In the genomic region with DNA sequence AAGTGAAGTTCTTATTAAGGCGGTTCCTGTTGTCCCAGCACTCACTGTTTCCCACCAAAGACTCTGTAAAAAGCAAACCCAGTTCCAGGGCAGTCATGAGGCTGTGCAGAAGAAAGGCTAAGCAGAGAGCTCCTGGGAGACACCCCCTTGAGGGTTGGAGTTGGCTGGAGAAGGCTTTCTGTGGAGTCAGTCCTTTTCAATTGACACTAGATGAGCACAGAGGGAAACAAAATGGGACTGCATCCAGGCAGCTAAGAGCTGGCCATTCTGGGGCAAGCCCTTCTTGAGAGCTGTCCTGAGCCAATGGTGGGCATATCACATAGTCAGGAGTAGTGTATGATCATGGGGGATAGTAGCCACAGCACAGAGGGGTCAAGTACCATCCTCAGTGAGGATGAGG, we compare ENCODE assay signal across 20 mouse cellular contexts. TPM values are rescaled to one million over a fixed set of nuclear protein-coding genes. Genes with fewer than 3 reads are reported as not detected.
DNase-seq lines count a peak whose midpoint lies in the region; ATAC-seq and TF ChIP-seq lines count a peak whose summit lies in the region.
"Had no signal": no experiment of that assay in that cellular context is flagged by ENCODE, and none has a peak within 500 bp of the region (broad histone marks: within the 10 kb centered on the region; RNA-seq: fewer than 3 reads in every experiment).

No protein-coding gene starts in this region.

- H3K4me1 ChIP-seq in heart, adult 2 months (ENCODE audit: control insufficient read depth, insufficient read depth, low read length): peaks cover 5% of the 10 kb centered on the region
- no peaks in the 10 kb centered on the region for H3K4me1 ChIP-seq in heart, embryonic 12.5 days (replicated peaks)
- peaks cover 12% of the 10 kb centered on the region for H3K4me1 ChIP-seq in limb, embryonic 13.5 days
- peaks cover 16% of the 10 kb centered on the region for H3K4me1 ChIP-seq in limb, embryonic 10.5 days
- no peaks in the 10 kb centered on the region for H3K4me1 ChIP-seq in intestine, postnatal 0 days (replicated peaks; ENCODE audit: control insufficient read depth, insufficient read depth, low read length)

- WGBS in heart, adult 2 months: 79% methylated on average over 1 of the region's 1 CpGs
- WGBS in heart, embryonic 12.5 days: 87% methylated on average over 1 of the region's 1 CpGs
- WGBS in limb, embryonic 13.5 days: 95% methylated on average over 1 of the region's 1 CpGs
- 82% methylated on average over 1 of the region's 1 CpGs for WGBS in limb, embryonic 10.5 days
- WGBS in intestine, postnatal 0 days: 92% methylated on average over 1 of the region's 1 CpGs

- no peaks in the 10 kb centered on the region for H3K79me2 ChIP-seq in heart, adult 2 months (replicated peaks; ENCODE audit: control insufficient read depth, insufficient read depth, low read length)
- no peaks in the 10 kb centered on the region for H3K79me2 ChIP-seq in myocyte (ENCODE audit: control insufficient read depth, insufficient read depth)

- no peak for ATAC-seq in heart, embryonic 12.5 days (ENCODE audit: insufficient number of reproducible peaks, low FRiP score)
- 0 out of 2 replicates have a peak, but pooled peaks have one; percentile 28 for ATAC-seq in limb, embryonic 13.5 days (ENCODE audit: low FRiP score, low read depth)
- ATAC-seq in intestine, postnatal 0 days: no peak
- ATAC-seq: CD4-positive, CD25-positive, alpha-beta regulatory T cell, adult 4 months; forebrain, postnatal 0 days; liver, postnatal 0 days had no signal

- TF ChIP-seq CTCF in heart, adult 2 months (IDR thresholded peaks at IDR 0.05): no peak
- TF ChIP-seq CTCF in intestine, postnatal 0 days (IDR thresholded peaks at IDR 0.05; ENCODE audit: low read depth): no peak

- no peaks in the 10 kb centered on the region for H3K9me3 ChIP-seq in heart, embryonic 12.5 days (replicated peaks)
- H3K9me3 ChIP-seq in limb, embryonic 13.5 days: no peaks in the 10 kb centered on the region
- H3K9me3 ChIP-seq in limb, embryonic 10.5 days (replicated peaks): no peaks in the 10 kb centered on the region
- H3K9me3 ChIP-seq in intestine, postnatal 0 days (ENCODE audit: control insufficient read depth): no peaks in the 10 kb centered on the region
- H3K9me3 ChIP-seq: embryonic facial prominence, embryonic 10.5 days; kidney, embryonic 15.5 days; limb, embryonic 15.5 days; stomach, embryonic 15.5 days had no signal

- H3ac ChIP-seq in myocyte (ENCODE audit: control insufficient read depth, insufficient read length): no peak overlapping the region

- intact Hi-C loops in heart, adult 2 months (cut with DNase I): no loop called here

- H3K36me3 ChIP-seq in heart, adult 2 months (ENCODE audit: control insufficient read depth, insufficient read depth, low read length): peaks cover 2% of the 10 kb centered on the region; the same call in 1 of the 2 replicates
- H3K36me3 ChIP-seq in heart, embryonic 12.5 days: peaks cover 56% of the 10 kb centered on the region
- peaks cover 10% of the 10 kb centered on the region for H3K36me3 ChIP-seq in limb, embryonic 13.5 days
- 0 out of 2 replicates have a peak, but pooled peaks cover 4% of the 10 kb centered on the region for H3K36me3 ChIP-seq in limb, embryonic 10.5 days
- peaks cover 4% of the 10 kb centered on the region for H3K36me3 ChIP-seq in myocyte (ENCODE audit: control insufficient read depth, insufficient read depth)
- peaks cover 46% of the 10 kb centered on the region for H3K36me3 ChIP-seq in intestine, postnatal 0 days (ENCODE audit: control insufficient read depth, insufficient read depth)
- H3K36me3 ChIP-seq: stomach, embryonic 15.5 days had no signal

- H3K27me3 ChIP-seq in heart, adult 2 months (ENCODE audit: control insufficient read depth, insufficient read depth, low read length): no peaks in the 10 kb centered on the region
- no peaks in the 10 kb centered on the region for H3K27me3 ChIP-seq in heart, embryonic 12.5 days (replicated peaks)
- no peaks in the 10 kb centered on the region for H3K27me3 ChIP-seq in limb, embryonic 13.5 days
- no peaks in the 10 kb centered on the region for H3K27me3 ChIP-seq in limb, embryonic 10.5 days (ENCODE audit: low read depth, poor library complexity, severe bottlenecking)
- no peaks in the 10 kb centered on the region for H3K27me3 ChIP-seq in myocyte (ENCODE audit: control insufficient read depth, insufficient read depth, insufficient read length)
- H3K27me3 ChIP-seq in intestine, postnatal 0 days (replicated peaks; ENCODE audit: control insufficient read depth, insufficient read depth, low read length): no peaks in the 10 kb centered on the region
- H3K27me3 ChIP-seq: kidney, embryonic 15.5 days; limb, embryonic 15.5 days; stomach, embryonic 15.5 days had no signal

- TF ChIP-seq POLR2A in heart, adult 2 months (IDR thresholded peaks at IDR 0.05; ENCODE audit: insufficient read depth, low read depth, low read length): no peak
- no peak for TF ChIP-seq POLR2A in myocyte (IDR thresholded peaks at IDR 0.05; ENCODE audit: insufficient read length, low read depth)

- peak in 1 of 2 experiments; percentile 51 for DNase-seq in heart, adult 2 months
- no peak for DNase-seq in limb, embryonic 10.5 days (ENCODE audit: low spot score)
- peak; percentile 66 to 74 for DNase-seq in cerebellum, postnatal 10 days
- DNase-seq: forebrain, postnatal 0 days; liver, postnatal 0 days; lung, postnatal 4 days; right cerebral cortex, adult 18-20 months; thymus, postnatal 25 days had no signal

- no peak overlapping the region for H3K4me3 ChIP-seq in heart, adult 2 months
- H3K4me3 ChIP-seq in heart, embryonic 12.5 days: no peak overlapping the region
- H3K4me3 ChIP-seq in limb, embryonic 13.5 days: no peak overlapping the region
- no peak overlapping the region for H3K4me3 ChIP-seq in limb, embryonic 10.5 days
- H3K4me3 ChIP-seq in myocyte: no peak overlapping the region
- H3K4me3 ChIP-seq in intestine, postnatal 0 days (ENCODE audit: low read depth, low read length): no peak overlapping the region
- H3K4me3 ChIP-seq: embryonic facial prominence, embryonic 10.5 days; erythroblast, embryonic 14.5 days; kidney, embryonic 15.5 days; left cerebral cortex, adult 2 months; limb, embryonic 15.5 days; stomach, embryonic 15.5 days had no signal

- H3K27ac ChIP-seq in heart, adult 2 months: peak overlapping the region; percentile 5; the same call in 1 of the 2 replicates
- H3K27ac ChIP-seq in heart, embryonic 12.5 days (ENCODE audit: poor library complexity, severe bottlenecking): no peak overlapping the region
- H3K27ac ChIP-seq in limb, embryonic 13.5 days: no peak overlapping the region
- H3K27ac ChIP-seq in limb, embryonic 10.5 days: no peak overlapping the region
- no peak overlapping the region for H3K27ac ChIP-seq in intestine, postnatal 0 days (ENCODE audit: low read depth, low read length)
- H3K27ac ChIP-seq: embryonic facial prominence, embryonic 10.5 days; kidney, embryonic 15.5 days; left cerebral cortex, adult 2 months; limb, embryonic 15.5 days; stomach, embryonic 15.5 days had no signal

- H3K4me2 ChIP-seq in heart, embryonic 12.5 days: no peak overlapping the region
- no peak overlapping the region for H3K4me2 ChIP-seq in limb, embryonic 13.5 days (replicated peaks)
- H3K4me2 ChIP-seq in myocyte (ENCODE audit: low read depth): peak overlapping the region; percentile 40
- H3K4me2 ChIP-seq in intestine, postnatal 0 days (replicated peaks; ENCODE audit: low read depth): no peak overlapping the region
- H3K4me2 ChIP-seq: kidney, embryonic 15.5 days; limb, embryonic 15.5 days; midbrain, embryonic 11.5 days; stomach, embryonic 15.5 days had no signal

- no peak overlapping the region for H3K9ac ChIP-seq in heart, adult 2 months (ENCODE audit: low read depth, low read length)
- no peak overlapping the region for H3K9ac ChIP-seq in heart, embryonic 12.5 days
- H3K9ac ChIP-seq in limb, embryonic 13.5 days: no peak overlapping the region
- H3K9ac ChIP-seq in intestine, postnatal 0 days (ENCODE audit: low read depth, low read length): no peak overlapping the region
- H3K9ac ChIP-seq: forebrain, postnatal 0 days; kidney, embryonic 15.5 days; limb, embryonic 15.5 days; liver, postnatal 0 days; stomach, embryonic 15.5 days had no signal

- TF ChIP-seq EP300 in heart, adult 2 months (IDR thresholded peaks at IDR 0.05; ENCODE audit: insufficient read depth, low read depth, low read length): no peak

TF ChIP-seq in myocyte, 11 proteins besides CTCF, POLR2A, EP300 and RAD21:
- no peak for TF ChIP-seq POLR2AphosphoS2 (IDR thresholded peaks at IDR 0.05; ENCODE audit: insufficient read length, low read depth)

RNA-seq across cellular contexts. Expression of a gene that starts 44.3 kb away (rescaled TPM):
- 1 to 10 TPM; 4.9 to 5.0 TPM for total RNA-seq in heart, adult 2 months (2021)
- 0.86 and 1.1 TPM in 2 replicates for polyA plus RNA-seq in heart, adult 2 months (2012; rRNA removed)
- 42.6 and 43.0 TPM in 2 replicates for polyA plus RNA-seq in heart, embryonic 12.5 days (2016; fragmentation: Nextera tagmentation; extraction: Ambion mirVana)
- polyA plus RNA-seq in limb, embryonic 13.5 days (2015; fragmentation: Nextera tagmentation; extraction: Ambion mirVana): 36.1 and 36.8 TPM in 2 replicates
- polyA plus RNA-seq in limb, embryonic 10.5 days (2016; fragmentation: Nextera tagmentation; extraction: Ambion mirVana): 50.0 and 52.6 TPM in 2 replicates
- polyA plus RNA-seq in myocyte (2012; fragmentation: generic; extraction: Trizol): 3.8 TPM
- 21.7 and 22.4 TPM in 2 replicates for polyA plus RNA-seq in intestine, postnatal 0 days (2015; fragmentation: Nextera tagmentation; extraction: Ambion mirVana)

RNA-seq across cellular contexts. Expression of a gene that starts 44.7 kb away (rescaled TPM):
- total RNA-seq in heart, adult 2 months (2021): 100 to 1,000 TPM; 203 to 234 TPM
- 157 and 238 TPM in 2 replicates for polyA plus RNA-seq in heart, adult 2 months (2012; rRNA removed)
- 247 and 258 TPM in 2 replicates for polyA plus RNA-seq in heart, embryonic 12.5 days (2016; fragmentation: Nextera tagmentation; extraction: Ambion mirVana)
- polyA plus RNA-seq in limb, embryonic 13.5 days (2015; fragmentation: Nextera tagmentation; extraction: Ambion mirVana): 58.9 and 61.5 TPM in 2 replicates
- 54.9 and 62.4 TPM in 2 replicates for polyA plus RNA-seq in limb, embryonic 10.5 days (2016; fragmentation: Nextera tagmentation; extraction: Ambion mirVana)
- polyA plus RNA-seq in myocyte (2012; fragmentation: generic; extraction: Trizol): 95.6 TPM
- 139 and 143 TPM in 2 replicates for polyA plus RNA-seq in intestine, postnatal 0 days (2015; fragmentation: Nextera tagmentation; extraction: Ambion mirVana)
